Mouse (Mus musculus): Measurements from ENCODE around the gene Tmem110. TPM values are rescaled to one million over a fixed set of nuclear protein-coding genes. Genes with fewer than 3 reads are reported as not detected.

The Tmem110 gene
- polyA plus RNA-seq, 1 experiment from 2014 or later = 18.7 TPM

- DNase-seq (no peak), ATAC-seq (ENCODE audit: low FRiP score, low TSS enrichment) (no peak)
- Histone ChIP-seq H3K27me3 (ENCODE audit: control insufficient read depth, insufficient read depth, low read length) (no peaks in the 10 kb centered on the region), H3K4me1 (ENCODE audit: control insufficient read depth, insufficient read depth, low read length) (no peaks in the 10 kb centered on the region), H3K4me2 (ENCODE audit: low read length) (no peak overlapping the region), H3K27ac (replicated peaks; ENCODE audit: low read depth, low read length) (no peak overlapping the region), H3K4me3 (replicated peaks; ENCODE audit: low read depth, low read length) (no peak overlapping the region), H3K9ac (replicated peaks; ENCODE audit: low read length) (no peak overlapping the region), H3K36me3 (ENCODE audit: control insufficient read depth, insufficient read depth, low read length) (no peaks in the 10 kb centered on the region), H3K9me3 (ENCODE audit: control insufficient read depth, low read length) (0 out of 2 replicates have a peak, but pooled peaks cover 3% of the 10 kb centered on the region)
- 96% methylated on average over 3 of the region's 3 CpGs for WGBS
These were observed 29.9 kb downstream of the Tmem110 start for GRCm38 (mm10) chr14:30855316-30855715.

GRCm38 (mm10) chr14:30856885-30857507 is 31.6 kb downstream of the Tmem110 start:
- no peaks in the 10 kb centered on the region for H3K36me3 ChIP-seq (ENCODE audit: control insufficient read depth, insufficient read depth, low read length)
- no peaks in the 10 kb centered on the region for H3K27me3 ChIP-seq (ENCODE audit: control insufficient read depth, insufficient read depth, low read length)
- H3K9me3 ChIP-seq (ENCODE audit: control insufficient read depth, low read length) = 0 out of 2 replicates have a peak, but pooled peaks cover 3% of the 10 kb centered on the region
- no peak overlapping the region for H3K27ac ChIP-seq (replicated peaks; ENCODE audit: low read depth, low read length)
- 92% methylated on average over 10 of the region's 10 CpGs for WGBS
- DNase-seq (no peak), ATAC-seq (ENCODE audit: low FRiP score, low TSS enrichment) (no peak)
- H3K4me1 ChIP-seq (ENCODE audit: control insufficient read depth, insufficient read depth, low read length) = no peaks in the 10 kb centered on the region
- no peak overlapping the region for H3K4me3 ChIP-seq (replicated peaks; ENCODE audit: low read depth, low read length)
- H3K9ac ChIP-seq (replicated peaks; ENCODE audit: low read length) = no peak overlapping the region
- no peak overlapping the region for H3K4me2 ChIP-seq (ENCODE audit: low read length)

DNA sequence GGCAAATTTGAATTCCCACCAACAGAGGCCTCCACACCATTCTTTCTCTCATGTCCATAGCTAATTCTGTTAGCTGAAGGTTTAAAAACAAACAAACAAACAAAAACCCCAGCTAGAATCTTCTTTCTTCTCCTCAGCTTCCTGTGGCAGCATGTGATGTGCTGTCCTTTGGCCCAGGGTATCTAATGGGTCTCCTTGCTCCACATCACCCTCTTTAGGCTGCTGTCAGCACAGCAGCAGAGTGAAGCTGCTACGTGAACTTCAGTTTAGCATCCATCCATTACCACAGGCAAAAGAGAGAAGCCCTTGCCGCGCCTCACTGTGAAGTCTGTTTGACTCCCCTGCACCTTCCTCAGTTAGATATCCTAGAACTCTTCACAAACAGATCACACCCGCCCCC is 32.6 kb downstream of the Tmem110 start:
- ATAC-seq (ENCODE audit: low FRiP score, low TSS enrichment) (no peak), DNase-seq (no peak)
- Histone ChIP-seq H3K4me3 (replicated peaks; ENCODE audit: low read depth, low read length) (no peak overlapping the region), H3K4me2 (ENCODE audit: low read length) (no peak overlapping the region), H3K27me3 (ENCODE audit: control insufficient read depth, insufficient read depth, low read length) (no peaks in the 10 kb centered on the region), H3K36me3 (ENCODE audit: control insufficient read depth, insufficient read depth, low read length) (no peaks in the 10 kb centered on the region), H3K4me1 (ENCODE audit: control insufficient read depth, insufficient read depth, low read length) (no peaks in the 10 kb centered on the region), H3K9me3 (ENCODE audit: control insufficient read depth, low read length) (0 out of 2 replicates have a peak, but pooled peaks cover 3% of the 10 kb centered on the region), H3K27ac (replicated peaks; ENCODE audit: low read depth, low read length) (no peak overlapping the region), H3K9ac (replicated peaks; ENCODE audit: low read length) (no peak overlapping the region)
- WGBS = 81% methylated on average over 4 of the region's 4 CpGs

DNA sequence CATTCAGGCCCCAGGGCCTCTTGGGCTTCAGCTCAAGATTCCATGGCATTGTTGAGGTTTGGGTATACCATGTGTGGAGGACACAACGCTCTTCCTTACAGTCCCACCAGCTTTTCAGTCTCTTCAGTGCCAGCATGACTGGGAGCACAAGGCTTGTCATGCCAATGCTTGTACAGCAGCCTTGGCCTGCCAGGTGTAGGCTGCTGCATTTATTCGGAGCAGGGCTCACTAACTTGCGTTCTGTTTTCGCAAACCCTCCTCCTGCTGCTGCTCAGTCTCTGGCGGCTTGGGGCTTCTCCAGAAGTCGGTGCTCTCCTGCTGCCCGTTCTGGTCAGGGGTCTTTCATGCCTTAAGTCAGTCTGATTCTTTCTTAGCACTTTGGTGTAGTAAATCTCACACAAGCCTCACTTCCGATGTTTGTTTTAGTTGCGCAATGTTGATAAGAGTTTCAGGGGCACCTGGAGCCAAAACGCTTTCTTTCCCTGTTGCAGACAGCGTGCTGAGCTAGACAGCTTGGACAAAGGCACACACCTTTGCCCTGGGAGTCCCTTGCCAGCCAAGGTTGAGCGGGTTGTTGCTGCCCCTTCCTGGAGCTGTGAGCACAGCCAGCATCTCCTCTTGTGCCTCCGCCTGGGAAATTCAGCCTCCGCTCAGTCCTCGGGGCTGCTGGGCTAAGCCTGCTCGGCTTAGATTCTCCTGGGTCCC is 36.2 kb downstream of the Tmem110 start:
- H3K36me3 ChIP-seq (ENCODE audit: control insufficient read depth, insufficient read depth, low read length) = peaks cover 18% of the 10 kb centered on the region
- H3K27ac ChIP-seq (replicated peaks; ENCODE audit: low read depth, low read length) = no peak overlapping the region
- 83% methylated on average over 16 of the region's 16 CpGs for WGBS
- H3K4me3 ChIP-seq (replicated peaks; ENCODE audit: low read depth, low read length) = no peak overlapping the region
- H3K9me3 ChIP-seq (ENCODE audit: control insufficient read depth, low read length) = 0 out of 2 replicates have a peak, but pooled peaks cover 3% of the 10 kb centered on the region
- no peak overlapping the region for H3K4me2 ChIP-seq (ENCODE audit: low read length)
- no peak for DNase-seq
- H3K9ac ChIP-seq (replicated peaks; ENCODE audit: low read length) = no peak overlapping the region
- no peaks in the 10 kb centered on the region for H3K27me3 ChIP-seq (ENCODE audit: control insufficient read depth, insufficient read depth, low read length)
- ATAC-seq (ENCODE audit: low FRiP score, low TSS enrichment) = no peak
- H3K4me1 ChIP-seq (ENCODE audit: control insufficient read depth, insufficient read depth, low read length) = no peaks in the 10 kb centered on the region

GRCm38 (mm10) chr14:30862368-30862767 is 37.0 kb downstream of the Tmem110 start:
- WGBS = 95% methylated on average over 9 of the region's 9 CpGs
- Histone ChIP-seq H3K9ac (replicated peaks; ENCODE audit: low read length) (no peak overlapping the region), H3K4me3 (replicated peaks; ENCODE audit: low read depth, low read length) (no peak overlapping the region), H3K27ac (replicated peaks; ENCODE audit: low read depth, low read length) (no peak overlapping the region), H3K4me1 (ENCODE audit: control insufficient read depth, insufficient read depth, low read length) (no peaks in the 10 kb centered on the region), H3K4me2 (ENCODE audit: low read length) (no peak overlapping the region), H3K36me3 (ENCODE audit: control insufficient read depth, insufficient read depth, low read length) (peaks cover 18% of the 10 kb centered on the region), H3K27me3 (ENCODE audit: control insufficient read depth, insufficient read depth, low read length) (no peaks in the 10 kb centered on the region), H3K9me3 (ENCODE audit: control insufficient read depth, low read length) (0 out of 2 replicates have a peak, but pooled peaks cover 3% of the 10 kb centered on the region)
- no peak for DNase-seq
- no peak for ATAC-seq (ENCODE audit: low FRiP score, low TSS enrichment)

DNA sequence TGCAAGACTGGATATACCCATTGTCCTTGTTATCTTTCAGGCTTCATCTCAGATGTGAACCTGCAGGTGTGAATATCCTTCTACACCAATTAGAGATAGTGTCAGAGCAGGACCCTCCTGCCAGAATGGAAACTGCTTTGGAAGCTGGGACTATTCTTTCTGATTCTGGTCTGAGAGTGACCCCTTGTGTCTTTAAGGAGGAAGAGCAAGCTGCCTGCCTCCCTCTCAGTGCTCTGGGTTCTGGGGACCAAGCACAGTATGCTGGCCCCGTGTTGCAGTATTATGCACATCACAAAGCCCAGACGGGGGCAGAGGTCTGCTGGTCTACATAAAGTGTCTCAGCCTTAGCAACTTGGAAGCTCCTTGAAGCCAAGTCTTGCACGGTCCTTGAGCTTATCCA is 39.9 kb downstream of the Tmem110 start:
- 65% methylated on average over 3 of the region's 3 CpGs for WGBS
- peak; percentile 47 for DNase-seq
- no peak for ATAC-seq (ENCODE audit: low FRiP score, low TSS enrichment)

DNA sequence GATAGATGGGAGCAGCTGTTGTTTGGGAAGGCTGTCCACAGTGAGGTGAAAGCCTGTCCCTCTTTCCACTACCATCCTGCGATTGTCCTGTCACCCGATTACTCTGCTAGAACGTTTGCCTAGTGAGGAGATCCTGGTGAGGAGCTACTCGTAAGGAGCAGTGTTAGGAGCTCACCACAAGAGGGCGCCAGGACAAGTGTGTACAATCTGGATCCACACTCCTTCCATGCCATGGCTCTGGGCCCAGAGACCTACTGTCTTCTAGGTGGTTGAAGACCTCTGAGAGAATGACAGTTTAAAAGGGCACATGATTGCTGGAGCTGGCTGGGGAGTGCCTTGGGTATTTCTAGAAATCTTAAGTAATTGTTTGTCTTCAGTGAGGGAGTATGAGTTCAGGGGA is 41.7 kb downstream of the Tmem110 start:
- H3K4me3 ChIP-seq (replicated peaks; ENCODE audit: low read depth, low read length) = no peak overlapping the region
- 36% methylated on average over 5 of the region's 5 CpGs for WGBS
- DNase-seq = peak; percentile 85
- no peak overlapping the region for H3K4me2 ChIP-seq (ENCODE audit: low read length)
- no peak overlapping the region for H3K9ac ChIP-seq (replicated peaks; ENCODE audit: low read length)
- peaks cover 31% of the 10 kb centered on the region for H3K36me3 ChIP-seq (ENCODE audit: control insufficient read depth, insufficient read depth, low read length)
- no peaks in the 10 kb centered on the region for H3K9me3 ChIP-seq (ENCODE audit: control insufficient read depth, low read length)
- no peaks in the 10 kb centered on the region for H3K27me3 ChIP-seq (ENCODE audit: control insufficient read depth, insufficient read depth, low read length)
- no peaks in the 10 kb centered on the region for H3K4me1 ChIP-seq (ENCODE audit: control insufficient read depth, insufficient read depth, low read length)
- H3K27ac ChIP-seq (replicated peaks; ENCODE audit: low read depth, low read length) = no peak overlapping the region
- ATAC-seq (ENCODE audit: low FRiP score, low TSS enrichment) = no peak

More for the DNA sequence above, 39.9 kb downstream of the Tmem110 start:
- Histone ChIP-seq H3K9ac (replicated peaks; ENCODE audit: low read length) (no peak overlapping the region), H3K27me3 (ENCODE audit: control insufficient read depth, insufficient read depth, low read length) (no peaks in the 10 kb centered on the region), H3K4me3 (replicated peaks; ENCODE audit: low read depth, low read length) (no peak overlapping the region), H3K27ac (replicated peaks; ENCODE audit: low read depth, low read length) (no peak overlapping the region), H3K36me3 (ENCODE audit: control insufficient read depth, insufficient read depth, low read length) (peaks cover 27% of the 10 kb centered on the region), H3K4me1 (ENCODE audit: control insufficient read depth, insufficient read depth, low read length) (no peaks in the 10 kb centered on the region), H3K9me3 (ENCODE audit: control insufficient read depth, low read length) (no peaks in the 10 kb centered on the region), H3K4me2 (ENCODE audit: low read length) (no peak overlapping the region)

- Histone ChIP-seq H3K36me3 (ENCODE audit: control insufficient read depth, insufficient read depth, low read length) (peaks cover 38% of the 10 kb centered on the region), H3K4me3 (replicated peaks; ENCODE audit: low read depth, low read length) (no peak overlapping the region), H3K4me2 (ENCODE audit: low read length) (no peak overlapping the region), H3K27me3 (ENCODE audit: control insufficient read depth, insufficient read depth, low read length) (no peaks in the 10 kb centered on the region), H3K4me1 (ENCODE audit: control insufficient read depth, insufficient read depth, low read length) (no peaks in the 10 kb centered on the region), H3K9ac (replicated peaks; ENCODE audit: low read length) (no peak overlapping the region), H3K9me3 (ENCODE audit: control insufficient read depth, low read length) (no peaks in the 10 kb centered on the region), H3K27ac (replicated peaks; ENCODE audit: low read depth, low read length) (no peak overlapping the region)
- DNase-seq = no peak
- WGBS = 90% methylated on average over 10 of the region's 10 CpGs
- no peak for ATAC-seq (ENCODE audit: low FRiP score, low TSS enrichment)
These were observed 43.4 kb downstream of the Tmem110 start for GRCm38 (mm10) chr14:30868826-30869225.

- Histone ChIP-seq H3K4me3 (replicated peaks; ENCODE audit: low read depth, low read length) (no peak overlapping the region), H3K9ac (replicated peaks; ENCODE audit: low read length) (no peak overlapping the region), H3K27ac (replicated peaks; ENCODE audit: low read depth, low read length) (no peak overlapping the region), H3K9me3 (ENCODE audit: control insufficient read depth, low read length) (no peaks in the 10 kb centered on the region), H3K36me3 (ENCODE audit: control insufficient read depth, insufficient read depth, low read length) (peaks cover 44% of the 10 kb centered on the region), H3K4me1 (ENCODE audit: control insufficient read depth, insufficient read depth, low read length) (no peaks in the 10 kb centered on the region), H3K4me2 (ENCODE audit: low read length) (no peak overlapping the region), H3K27me3 (ENCODE audit: control insufficient read depth, insufficient read depth, low read length) (no peaks in the 10 kb centered on the region)
- WGBS = 89% methylated on average over 8 of the region's 8 CpGs
- ATAC-seq (ENCODE audit: low FRiP score, low TSS enrichment) (no peak), DNase-seq (no peak)
These were observed 44.0 kb downstream of the Tmem110 start for GRCm38 (mm10) chr14:30869391-30869801.
